Mouse (Mus musculus): Measurements from ENCODE around the gene Cd53. TPM values are rescaled to one million over a fixed set of nuclear protein-coding genes. Genes with fewer than 3 reads are reported as not detected.

The Cd53 gene
- 7.2 and 9.1 TPM in 2 replicates for polyA plus RNA-seq (2015; fragmentation: Nextera tagmentation; extraction: Ambion mirVana)

DNA sequence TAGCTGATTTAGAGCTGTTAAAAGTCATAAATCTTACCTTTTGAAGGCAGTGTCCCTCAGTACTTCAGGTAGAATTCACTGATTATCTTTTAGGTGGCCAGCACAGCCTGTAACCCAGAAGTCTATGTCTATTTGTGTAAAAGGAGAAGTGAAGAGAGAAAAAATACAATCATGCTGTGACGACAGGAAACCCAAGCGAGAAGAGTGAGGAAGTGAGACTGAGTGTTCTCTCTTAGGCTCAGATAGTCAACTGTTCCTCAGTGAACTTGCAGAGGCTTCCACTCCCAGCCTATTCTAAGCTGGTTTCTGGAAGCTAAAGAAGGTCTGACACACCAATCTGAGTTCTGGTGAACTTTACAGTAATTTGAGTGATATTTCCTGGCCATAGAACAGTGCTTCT is at the start of gene Cd53:
Cd53 (minus strand) TSS at position 220 of the 400 bp plus-strand sequence.
- H3K4me1 ChIP-seq: no peaks in the 10 kb centered on the region
- no peaks in the 10 kb centered on the region for H3K36me3 ChIP-seq
- no peaks in the 10 kb centered on the region for H3K27me3 ChIP-seq
- H3K9ac ChIP-seq: no peak within 1 kb of the TSS
- no peak within 1 kb of the TSS for H3K4me3 ChIP-seq
- no peak within 1 kb of the TSS for H3K4me2 ChIP-seq
- H3K27ac ChIP-seq: no peak within 1 kb of the TSS
- no peaks in the 10 kb centered on the region for H3K9me3 ChIP-seq
- no peak for ATAC-seq (ENCODE audit: borderline replicate concordance, extremely low read depth, low FRiP score, low TSS enrichment)
- 56% methylated on average over 2 of the region's 2 CpGs for WGBS

GRCm38 (mm10) chr3:106832107-106832506 is 42.2 kb upstream of the Cd53 start:
- no peak overlapping the region for H3K9ac ChIP-seq
- no peak overlapping the region for H3K4me3 ChIP-seq
- H3K27ac ChIP-seq: no peak overlapping the region
- no peaks in the 10 kb centered on the region for H3K36me3 ChIP-seq
- 45% methylated on average over 1 of the region's 1 CpGs for WGBS
- no peaks in the 10 kb centered on the region for H3K9me3 ChIP-seq
- no peaks in the 10 kb centered on the region for H3K27me3 ChIP-seq
- H3K4me2 ChIP-seq: no peak overlapping the region
- no peaks in the 10 kb centered on the region for H3K4me1 ChIP-seq
- ATAC-seq (ENCODE audit: borderline replicate concordance, extremely low read depth, low FRiP score, low TSS enrichment): no peak

DNA sequence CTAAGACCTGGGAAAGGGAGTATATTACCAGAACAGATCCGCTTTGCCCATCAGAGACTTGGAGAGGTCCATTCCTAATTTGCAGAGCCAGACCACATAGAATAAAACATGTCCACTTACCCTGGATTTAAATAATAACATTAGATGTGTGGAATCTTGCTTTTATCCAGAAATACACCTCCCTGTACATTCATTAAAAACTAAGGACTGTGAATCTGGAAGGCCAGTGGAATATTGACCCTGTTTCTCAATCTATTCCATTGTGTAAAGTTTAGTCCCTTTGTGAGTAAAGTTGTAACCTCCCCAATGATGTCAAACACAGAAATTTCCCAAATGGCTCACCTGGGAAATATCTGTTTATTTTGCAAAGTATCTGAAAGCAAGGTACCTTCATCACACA is 36.2 kb upstream of the Cd53 start, which contains the start of gene Olfr266:
Olfr266 (minus strand) TSS at position 101 of the 400 bp plus-strand sequence.
- Histone ChIP-seq H3K4me3 (no peak within 1 kb of the TSS), H3K27ac (no peak within 1 kb of the TSS), H3K36me3 (no peaks in the 10 kb centered on the region), H3K27me3 (no peaks in the 10 kb centered on the region), H3K9ac (no peak within 1 kb of the TSS), H3K9me3 (no peaks in the 10 kb centered on the region), H3K4me1 (no peaks in the 10 kb centered on the region), H3K4me2 (no peak within 1 kb of the TSS)
- ATAC-seq (ENCODE audit: borderline replicate concordance, extremely low read depth, low FRiP score, low TSS enrichment): no peak
- WGBS: 80% methylated on average over 1 of the region's 1 CpGs

DNA sequence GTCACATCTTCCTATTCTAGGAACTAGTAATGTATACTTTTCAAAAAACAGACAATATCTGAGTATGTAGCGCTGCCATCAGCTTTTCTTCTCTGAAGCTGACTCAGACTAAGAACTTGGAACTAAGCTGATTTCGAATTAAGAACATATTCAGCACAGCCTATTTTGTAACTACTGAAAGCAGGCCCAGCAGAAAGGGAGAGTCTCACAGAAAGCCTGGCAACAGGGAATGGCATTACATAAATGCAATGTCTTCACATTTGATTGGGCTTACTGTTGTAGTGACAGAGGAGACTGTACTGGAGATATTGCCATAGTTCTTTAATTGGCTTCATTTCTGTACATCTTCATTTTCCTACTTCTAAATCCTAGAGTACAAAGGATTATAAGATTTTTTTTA is 27.7 kb upstream of the Cd53 start:
- Histone ChIP-seq H3K27me3 (no peaks in the 10 kb centered on the region), H3K9me3 (no peaks in the 10 kb centered on the region), H3K9ac (no peak overlapping the region), H3K27ac (no peak overlapping the region), H3K36me3 (no peaks in the 10 kb centered on the region), H3K4me2 (no peak overlapping the region), H3K4me3 (no peak overlapping the region), H3K4me1 (no peaks in the 10 kb centered on the region)
- WGBS: 70% methylated on average over 2 of the region's 2 CpGs
- ATAC-seq (ENCODE audit: borderline replicate concordance, extremely low read depth, low FRiP score, low TSS enrichment): no peak

DNA sequence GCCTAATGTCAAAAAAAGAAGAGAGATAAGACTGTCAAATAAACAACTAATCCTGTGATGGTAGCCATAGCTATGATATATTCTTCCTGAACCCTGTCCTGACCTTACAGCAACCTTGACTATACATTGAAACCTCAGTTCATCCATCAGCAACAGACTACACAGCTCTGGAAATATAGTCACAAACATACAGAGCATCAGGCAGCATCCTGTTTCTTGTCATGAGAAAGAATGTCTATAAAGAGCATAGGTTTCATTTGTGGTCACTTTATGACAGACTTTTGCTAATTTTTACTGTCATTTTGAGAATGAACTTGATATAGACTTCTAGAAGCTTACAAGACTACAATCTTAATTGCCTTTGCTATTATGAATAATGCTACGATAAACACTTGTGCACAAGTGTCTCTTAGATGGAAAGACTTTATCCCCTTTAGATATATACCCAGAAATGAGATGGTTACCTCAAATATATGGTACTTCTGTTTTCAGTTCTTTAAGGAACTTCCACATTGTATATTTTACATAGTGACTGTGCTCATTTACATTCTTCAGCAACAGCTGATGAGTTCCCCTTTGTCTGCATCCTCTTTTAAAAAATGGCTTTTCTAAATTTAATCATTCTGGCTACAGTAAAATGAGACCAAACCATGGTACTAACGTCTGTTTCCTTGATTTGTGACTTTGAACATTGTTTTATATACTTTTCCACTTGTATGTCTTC is 19.2 kb upstream of the Cd53 start:
- Histone ChIP-seq H3K27me3 (no peaks in the 10 kb centered on the region), H3K4me3 (no peak overlapping the region), H3K4me1 (no peaks in the 10 kb centered on the region), H3K27ac (no peak overlapping the region), H3K4me2 (no peak overlapping the region), H3K9me3 (no peaks in the 10 kb centered on the region), H3K9ac (no peak overlapping the region), H3K36me3 (no peaks in the 10 kb centered on the region)
- ATAC-seq (ENCODE audit: borderline replicate concordance, extremely low read depth, low FRiP score, low TSS enrichment): no peak
- WGBS: 45% methylated on average over 2 of the region's 2 CpGs

DNA sequence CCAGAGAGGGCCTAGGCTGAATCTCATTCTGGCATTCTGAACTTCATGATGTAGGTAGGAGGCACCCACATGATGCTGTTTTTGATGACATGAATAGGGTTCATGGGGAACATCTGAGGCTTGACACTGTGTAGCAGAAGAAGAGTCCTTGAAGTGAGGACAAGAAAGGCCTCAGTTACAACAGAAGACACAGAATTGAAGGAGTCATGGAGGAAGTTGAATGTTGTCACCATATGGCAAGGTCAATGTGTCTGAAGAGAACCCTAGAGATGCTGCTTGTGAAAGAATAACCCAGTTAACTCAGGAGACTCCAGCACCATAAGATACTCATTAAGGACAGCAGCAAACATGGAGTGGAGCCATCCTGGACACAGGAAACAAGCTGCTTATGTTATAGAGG is 8.1 kb upstream of the Cd53 start:
- H3K27me3 ChIP-seq: no peaks in the 10 kb centered on the region
- no peak overlapping the region for H3K4me2 ChIP-seq
- no peaks in the 10 kb centered on the region for H3K4me1 ChIP-seq
- H3K9ac ChIP-seq: no peak overlapping the region
- no peaks in the 10 kb centered on the region for H3K9me3 ChIP-seq
- no peak overlapping the region for H3K4me3 ChIP-seq
- no peak overlapping the region for H3K27ac ChIP-seq
- no peaks in the 10 kb centered on the region for H3K36me3 ChIP-seq
- no peak for ATAC-seq (ENCODE audit: borderline replicate concordance, extremely low read depth, low FRiP score, low TSS enrichment)

- Histone ChIP-seq H3K9ac (no peak overlapping the region), H3K4me3 (no peak overlapping the region), H3K4me2 (no peak overlapping the region), H3K27ac (no peak overlapping the region), H3K9me3 (no peaks in the 10 kb centered on the region), H3K36me3 (no peaks in the 10 kb centered on the region), H3K27me3 (no peaks in the 10 kb centered on the region), H3K4me1 (no peaks in the 10 kb centered on the region)
- ATAC-seq (ENCODE audit: borderline replicate concordance, extremely low read depth, low FRiP score, low TSS enrichment): no peak
- WGBS: 50% methylated on average over 2 of the region's 2 CpGs
These were observed 1.5 kb downstream of the Cd53 start for GRCm38 (mm10) chr3:106788440-106788887.

- ATAC-seq (ENCODE audit: borderline replicate concordance, extremely low read depth, low FRiP score, low TSS enrichment): no peak
- no peaks in the 10 kb centered on the region for H3K27me3 ChIP-seq
- no peak overlapping the region for H3K4me3 ChIP-seq
- H3K27ac ChIP-seq: no peak overlapping the region
- H3K36me3 ChIP-seq: no peaks in the 10 kb centered on the region
- no peaks in the 10 kb centered on the region for H3K9me3 ChIP-seq
- H3K4me1 ChIP-seq: no peaks in the 10 kb centered on the region
- H3K4me2 ChIP-seq: no peak overlapping the region
- no peak overlapping the region for H3K9ac ChIP-seq
These were observed 2.0 kb downstream of the Cd53 start for GRCm38 (mm10) chr3:106787972-106788371.

DNA sequence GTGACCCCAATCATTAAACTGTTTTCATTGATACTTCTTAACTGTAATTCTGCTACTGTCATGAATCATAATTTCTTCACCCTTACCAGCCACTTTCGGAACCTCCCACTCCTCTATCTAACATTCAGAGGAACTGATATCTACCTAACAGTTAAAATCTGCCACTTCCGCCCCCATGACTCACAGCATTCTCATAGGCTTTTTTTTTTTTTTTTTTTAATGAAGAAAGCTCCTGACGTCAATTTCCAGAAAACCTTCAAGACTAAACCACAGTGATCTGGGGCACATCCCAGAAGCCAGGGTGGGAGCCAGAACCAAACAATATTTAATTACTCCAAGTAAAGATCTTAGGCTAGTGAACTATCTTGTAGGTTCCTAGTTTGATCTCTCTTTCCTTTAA is 4.8 kb downstream of the Cd53 start:
- 74% methylated on average over 3 of the region's 3 CpGs for WGBS
- H3K4me3 ChIP-seq: no peak overlapping the region
- ATAC-seq (ENCODE audit: borderline replicate concordance, extremely low read depth, low FRiP score, low TSS enrichment): no peak
- no peak overlapping the region for H3K27ac ChIP-seq
- H3K9me3 ChIP-seq: no peaks in the 10 kb centered on the region
- H3K36me3 ChIP-seq: no peaks in the 10 kb centered on the region
- no peak overlapping the region for H3K4me2 ChIP-seq
- no peaks in the 10 kb centered on the region for H3K27me3 ChIP-seq
- H3K4me1 ChIP-seq: no peaks in the 10 kb centered on the region
- H3K9ac ChIP-seq: no peak overlapping the region

GRCm38 (mm10) chr3:106771834-106772233 is 18.1 kb downstream of the Cd53 start:
- Histone ChIP-seq H3K27me3 (no peaks in the 10 kb centered on the region), H3K9ac (no peak overlapping the region), H3K36me3 (no peaks in the 10 kb centered on the region), H3K27ac (no peak overlapping the region), H3K9me3 (no peaks in the 10 kb centered on the region), H3K4me3 (no peak overlapping the region), H3K4me1 (no peaks in the 10 kb centered on the region), H3K4me2 (no peak overlapping the region)
- 74% methylated on average over 1 of the region's 1 CpGs for WGBS
- no peak for ATAC-seq (ENCODE audit: borderline replicate concordance, extremely low read depth, low FRiP score, low TSS enrichment)

DNA sequence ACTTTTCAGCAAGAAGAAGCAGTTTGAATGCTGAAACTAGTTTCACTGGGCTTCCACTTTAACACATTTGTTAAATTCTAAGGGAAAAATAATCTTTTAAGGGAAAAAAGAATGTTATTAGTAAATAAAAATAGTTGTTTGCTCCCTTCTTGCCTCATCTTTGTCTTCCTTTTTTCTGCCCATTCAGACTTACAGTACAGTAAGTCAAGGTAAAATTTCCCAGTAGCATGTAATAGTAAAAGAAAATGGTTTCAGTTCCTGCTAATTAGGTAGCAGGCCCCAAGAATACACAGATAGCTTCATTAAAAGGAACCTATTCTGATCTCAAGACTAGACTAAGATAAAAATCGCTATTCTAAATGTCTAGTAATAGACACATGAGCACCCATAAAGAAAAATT is 34.1 kb downstream of the Cd53 start:
- no peaks in the 10 kb centered on the region for H3K4me1 ChIP-seq
- H3K9me3 ChIP-seq: no peaks in the 10 kb centered on the region

DNA sequence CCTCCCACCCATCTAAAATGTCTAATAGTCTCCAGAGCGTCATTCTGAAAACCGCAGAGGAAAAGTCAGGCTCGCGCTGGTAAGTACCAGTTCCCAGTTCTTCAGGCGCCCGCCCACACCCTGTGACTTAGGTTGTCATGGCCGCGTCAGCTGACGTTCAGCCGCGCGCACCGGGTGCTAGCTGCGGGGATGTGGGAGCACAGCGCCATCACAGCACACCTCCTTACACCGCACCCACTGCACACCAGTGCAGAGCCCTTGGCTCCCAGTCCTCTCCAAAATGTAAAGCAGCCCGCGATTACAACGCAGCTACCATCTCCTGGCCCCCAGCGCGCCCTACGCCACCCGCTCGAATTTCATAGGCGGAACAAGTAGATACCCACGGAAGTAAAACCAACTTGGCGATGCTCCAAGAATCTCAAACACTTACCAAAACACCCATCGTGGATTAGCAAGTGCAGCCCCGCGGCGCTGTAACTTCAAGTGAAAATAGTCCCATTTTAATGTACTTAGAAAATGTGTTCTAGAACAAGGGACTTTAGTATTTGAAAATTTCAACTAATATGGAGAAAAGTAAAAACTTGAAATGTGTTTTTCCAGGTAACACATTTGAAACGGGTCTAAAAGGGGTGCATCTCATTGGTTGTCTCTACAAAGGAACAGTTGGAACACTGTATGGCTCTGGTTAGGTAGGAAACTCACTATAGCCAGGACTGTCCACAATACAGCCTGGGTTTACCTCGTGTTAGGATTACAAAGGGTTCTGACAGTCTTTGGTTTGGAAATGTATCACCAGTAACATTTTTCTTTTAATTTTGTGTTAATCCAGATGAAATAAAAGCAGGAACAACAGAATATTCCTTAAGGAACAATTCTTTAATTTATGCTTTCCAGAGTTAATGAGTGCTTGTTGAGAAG is 67.7 kb downstream of the Cd53 start:
- Histone ChIP-seq H3K9me3 (no peaks in the 10 kb centered on the region), H3K4me2 (peak overlapping the region; percentile 71), H3K27ac (peak overlapping the region; percentile 97), H3K4me3 (peak overlapping the region; percentile 73), H3K27me3 (no peaks in the 10 kb centered on the region), H3K4me1 (0 out of 2 replicates have a peak, but pooled peaks cover 2% of the 10 kb centered on the region), H3K36me3 (no peaks in the 10 kb centered on the region), H3K9ac (peak overlapping the region; percentile 72)
- 1% methylated on average over 33 of the region's 33 CpGs for WGBS
- ATAC-seq (ENCODE audit: borderline replicate concordance, extremely low read depth, low FRiP score, low TSS enrichment): peak; percentile 92

More for the DNA sequence above, 34.1 kb downstream of the Cd53 start:
- no peak overlapping the region for H3K4me3 ChIP-seq
- no peak overlapping the region for H3K27ac ChIP-seq
- H3K4me2 ChIP-seq: no peak overlapping the region
- no peak overlapping the region for H3K9ac ChIP-seq
- H3K36me3 ChIP-seq: no peaks in the 10 kb centered on the region
- 58% methylated on average over 1 of the region's 1 CpGs for WGBS
- ATAC-seq (ENCODE audit: borderline replicate concordance, extremely low read depth, low FRiP score, low TSS enrichment): no peak
- H3K27me3 ChIP-seq: no peaks in the 10 kb centered on the region
